Comparison of ENCODE assay signal across 17 mouse cellular contexts in genomic region chr8:83210676-83211075, GRCm38 (mm10). TPM values are rescaled to one million over a fixed set of nuclear protein-coding genes. Genes with fewer than 3 reads are reported as not detected.
"Had no signal": no experiment of that assay in that cellular context is flagged by ENCODE, and none has a peak within 500 bp of the region (broad histone marks: within the 10 kb centered on the region; RNA-seq: fewer than 3 reads in every experiment).

No protein-coding gene starts in this region.

- H3K27ac ChIP-seq: liver, embryonic 14.5 days; midbrain, embryonic 10.5 days; neural tube, embryonic 12.5 days; stomach, embryonic 15.5 days; stomach, postnatal 0 days had no signal

- H3K4me2 ChIP-seq: lung, embryonic 14.5 days; neural tube, embryonic 12.5 days; stomach, embryonic 15.5 days had no signal

- DNase-seq: lung, adult 18-20 months; lung, embryonic 14.5 days; lung, postnatal 10 days; lung, postnatal 4 days; midbrain, embryonic 14.5 days; right cerebral cortex, postnatal 14 days; thymus, adult 2 months; thymus, postnatal 25 days; thymus, postnatal 4 days had no signal

- H3K9me3 ChIP-seq: midbrain, embryonic 10.5 days; neural tube, embryonic 12.5 days; stomach, embryonic 15.5 days had no signal

- H3K4me3 ChIP-seq: midbrain, embryonic 10.5 days; myocyte; neural tube, embryonic 12.5 days; stomach, embryonic 15.5 days had no signal

- H3K36me3 ChIP-seq: stomach, embryonic 15.5 days had no signal

- ATAC-seq: midbrain, embryonic 16.5 days had no signal

- H3K27me3 ChIP-seq: neural tube, embryonic 12.5 days; stomach, embryonic 15.5 days had no signal

- H3K4me1 ChIP-seq: stomach, embryonic 15.5 days had no signal

- H3K9ac ChIP-seq: liver, embryonic 14.5 days; lung, embryonic 14.5 days; neural tube, embryonic 12.5 days; stomach, embryonic 15.5 days had no signal

RNA-seq across cellular contexts. Expression of gene Gm10645, which starts 44.7 kb away (rescaled TPM):
- polyA plus RNA-seq: testis, adult 2 months had no signal
